Mouse (Mus musculus): ENCODE results near the gene Irgm2.

- no peak for TF ChIP-seq CTCF (IDR thresholded peaks at IDR 0.05; ENCODE audit: low read depth, low read length)
- TF ChIP-seq TAL1 (conservative IDR thresholded peaks at IDR 0.05; ENCODE audit: low read depth, low read length): no peak
- TF ChIP-seq GATA1 (IDR thresholded peaks at IDR 0.05; ENCODE audit: borderline replicate concordance, low read length): no peak
These were observed 9.7 kb upstream of the Irgm2 start for GRCm38 (mm10) chr11:58189675-58190074.
